Mouse (Mus musculus) kidney, embryonic 15.5 days (tissue): ENCODE measurements around the gene Mllt6. TPM values are rescaled to one million over a fixed set of nuclear protein-coding genes. Genes with fewer than 3 reads are reported as not detected.
"Not testable (repeated sequence)": the region's sequence is repeated elsewhere in the genome, so short reads cannot be mapped to it uniquely, and the experiment has no call there.

Experiments used
- ATAC-seq: fragments of 200-750 bp; cut with Nextera tagmentation; replicated peaks from 2 replicates; pipeline ENCODE4 v1.8.0; 2017; ENCODE audit warnings: moderate TSS enrichment; ENCODE audit not compliant: low FRiP score
- H3K27ac ChIP-seq: fragments of 300-500 bp; sonication (generic); 2 replicates; pipeline ENCODE4 v1.5.1; 2015; ENCODE audit warnings: mild to moderate bottlenecking, inconsistent platforms
- H3K27me3 ChIP-seq: fragments of 300-500 bp; sonication (generic); 2 replicates; pipeline ENCODE4 v1.6.1; 2015; ENCODE audit warnings: inconsistent platforms
- H3K36me3 ChIP-seq: fragments of 300-500 bp; sonication (generic); 2 replicates; pipeline ENCODE4 v1.6.1; 2015; ENCODE audit warnings: inconsistent platforms
- H3K4me1 ChIP-seq: fragments of 300-500 bp; sonication (generic); 2 replicates; pipeline ENCODE4 v1.6.1; 2015; ENCODE audit warnings: inconsistent platforms
- H3K4me2 ChIP-seq: fragments of 300-500 bp; sonication (generic); 2 replicates; pipeline ENCODE4 v1.6.1; 2015; ENCODE audit warnings: moderate library complexity, mild to moderate bottlenecking, inconsistent platforms
- H3K4me3 ChIP-seq: fragments of 300-500 bp; sonication (generic); replicated peaks from 2 replicates; pipeline ENCODE4 v1.5.1; 2015; ENCODE audit warnings: mild to moderate bottlenecking, inconsistent platforms
- H3K9ac ChIP-seq: fragments of 300-500 bp; sonication (generic); 2 replicates; pipeline ENCODE4 v1.6.1; 2015; ENCODE audit warnings: mild to moderate bottlenecking, inconsistent platforms
- H3K9me3 ChIP-seq: fragments of 300-500 bp; sonication (generic); replicated peaks from 2 replicates; pipeline ENCODE4 v1.6.1; 2016; ENCODE audit warnings: inconsistent platforms
- WGBS: fragments of 180-500 bp; shearing (Covaris S2); methylation state at CpG from one replicate; pipeline ENCODE4 v1.1.7; 2015; ENCODE audit warnings: mixed read lengths; 5-methylcytosine and 5-hydroxymethylcytosine counted together
- microRNA-seq: library from miRNA; unstranded; fragments of <30 nt; microRNA quantifications from one replicate; pipeline ENCODE4, GENCODE M21; 2016
- polyA plus RNA-seq: library from polyadenylated mRNA; unstranded; fragments of >200 nt; fragmentation: Nextera tagmentation; extraction: Ambion mirVana; gene quantifications from 2 replicates; pipeline ENCODE4 v1.2.1, GENCODE M21; 2015

The Mllt6 gene
- polyA plus RNA-seq, 1 experiment from 2014 or later: 3.9 TPM

GRCm38 (mm10) chr11:97733689-97734088 is 70.5 kb downstream of the Mllt6 start:
- Histone ChIP-seq H3K9me3 (no peaks in the 10 kb centered on the region), H3K27ac (0 out of 2 replicates have a peak overlapping the region, but pooled peaks have one; percentile 14), H3K4me1 (peaks cover 10% of the 10 kb centered on the region), H3K36me3 (peaks cover 38% of the 10 kb centered on the region), H3K9ac (no peak overlapping the region), H3K4me2 (no peak overlapping the region), H3K27me3 (no peaks in the 10 kb centered on the region), H3K4me3 (no peak overlapping the region)
- WGBS: 17% methylated on average over 10 of the region's 10 CpGs
- no peak for ATAC-seq

GRCm38 (mm10) chr11:97734810-97735209 is 71.6 kb downstream of the Mllt6 start:
- H3K9me3 ChIP-seq, H3K27me3 ChIP-seq, H3K9ac ChIP-seq, ATAC-seq, H3K4me2 ChIP-seq, H3K4me3 ChIP-seq, H3K27ac ChIP-seq: not testable (repeated sequence)
- H3K4me1 ChIP-seq: peaks cover 12% of the 10 kb centered on the region
- peaks cover 33% of the 10 kb centered on the region for H3K36me3 ChIP-seq
- 83% methylated on average over 5 of the region's 5 CpGs for WGBS

Small RNA genes lying within 50 kb of the gene (microRNA-seq; reads per million reads assigned to microRNA genes)
- gene Gm24158 (not detected), gene Mir6927 (not detected)

Other genes with a start within 250 kb of the Mllt6 start
- gene Arhgap23, start 247.9 kb upstream of the Mllt6 start, polyA plus RNA-seq: 4.6 and 5.9 TPM in 2 replicates
- 0.49 and 0.84 TPM in 2 replicates for gene 4933428G20Rik, start 163.1 kb upstream of the Mllt6 start, polyA plus RNA-seq
- gene Srcin1, start 87.2 kb upstream of the Mllt6 start, polyA plus RNA-seq: 0.83 and 0.85 TPM in 2 replicates
- 4.3 and 5.1 TPM in 2 replicates for gene Epop, start 33.7 kb upstream of the Mllt6 start, polyA plus RNA-seq
- gene Cisd3, start 22.4 kb downstream of the Mllt6 start, polyA plus RNA-seq: 41.2 and 42.7 TPM in 2 replicates
- 13.2 and 16.6 TPM in 2 replicates for gene Pcgf2, start 37.1 kb downstream of the Mllt6 start, polyA plus RNA-seq
- gene Psmb3, start 40.0 kb downstream of the Mllt6 start, polyA plus RNA-seq: 475 and 488 TPM in 2 replicates
- 1.8 and 1.9 TPM in 2 replicates for gene Pip4k2b, start 81.3 kb downstream of the Mllt6 start, polyA plus RNA-seq
- gene Cwc25, start 103.1 kb downstream of the Mllt6 start, polyA plus RNA-seq: 19.2 and 19.5 TPM in 2 replicates
- gene 1700001P01Rik, start 112.5 kb downstream of the Mllt6 start, polyA plus RNA-seq: 0.62 and 0.67 TPM in 2 replicates
- gene Rpl23, start 119.0 kb downstream of the Mllt6 start, polyA plus RNA-seq: 565 and 652 TPM in 2 replicates
- gene Lasp1, start 135.6 kb downstream of the Mllt6 start, polyA plus RNA-seq: 104 and 108 TPM in 2 replicates
- 7.4 and 7.5 TPM in 2 replicates for gene B230217C12Rik, start 177.4 kb downstream of the Mllt6 start, polyA plus RNA-seq
- gene Fbxo47, start 220.7 kb downstream of the Mllt6 start, polyA plus RNA-seq: 0.48 and 0.73 TPM in 2 replicates